Mouse (Mus musculus): ENCODE measurements around the gene Rtn1.

The Rtn1 gene

DNA sequence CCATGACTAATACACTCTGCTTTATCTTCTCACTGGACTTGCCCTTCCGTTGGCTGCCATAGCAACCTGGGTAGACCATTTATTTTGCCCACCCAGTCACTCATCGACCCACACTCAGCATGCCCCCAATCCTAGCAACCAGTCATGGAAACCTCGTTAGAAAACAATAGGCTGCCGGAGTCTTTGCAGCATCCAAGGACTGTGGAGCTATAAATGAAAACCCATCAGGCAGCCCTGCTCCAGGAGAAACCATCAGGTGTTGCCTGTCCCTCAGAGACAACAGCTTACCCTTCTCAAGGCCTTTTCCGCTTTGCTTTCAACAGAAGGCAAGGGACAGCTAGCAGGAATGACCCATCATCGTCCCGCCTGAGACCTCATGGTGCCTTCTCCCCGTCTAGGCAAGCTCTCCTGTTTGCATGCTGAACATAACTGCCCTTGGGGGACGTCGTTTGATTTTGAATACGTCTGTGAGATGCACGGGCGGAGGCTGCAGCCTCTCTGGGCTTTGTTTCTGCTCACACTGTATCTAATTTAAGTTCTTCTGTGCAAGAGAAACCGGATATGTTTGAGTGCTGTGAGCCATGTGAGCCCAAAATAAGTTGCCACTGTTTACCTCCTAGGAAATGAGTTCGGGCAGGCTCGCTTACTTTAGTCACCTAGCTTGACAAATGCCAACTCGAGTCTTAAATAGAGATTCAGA lies 34.8 kb downstream of the Rtn1 start:
- DNase-seq, result no peak

DNA sequence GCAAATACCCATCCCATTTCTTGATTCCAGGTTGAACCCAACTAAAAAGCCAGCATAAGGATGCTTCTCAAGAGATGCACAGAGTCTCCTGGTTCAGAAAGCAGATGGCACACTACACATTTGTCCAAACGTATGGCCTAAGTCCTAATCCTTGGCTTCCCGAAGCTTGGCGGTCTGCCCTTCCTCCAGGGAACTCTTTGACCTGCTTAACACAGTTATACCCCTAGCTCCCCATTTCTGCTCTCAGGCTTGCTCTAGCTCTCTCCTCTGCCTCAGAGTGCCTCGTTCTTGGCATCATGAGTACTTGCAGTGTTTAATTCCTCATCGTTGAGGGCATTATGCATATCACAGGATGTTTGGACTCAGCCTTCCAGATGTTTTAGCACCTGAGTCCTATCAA lies 38.8 kb downstream of the Rtn1 start:
- no peak for DNase-seq

DNA sequence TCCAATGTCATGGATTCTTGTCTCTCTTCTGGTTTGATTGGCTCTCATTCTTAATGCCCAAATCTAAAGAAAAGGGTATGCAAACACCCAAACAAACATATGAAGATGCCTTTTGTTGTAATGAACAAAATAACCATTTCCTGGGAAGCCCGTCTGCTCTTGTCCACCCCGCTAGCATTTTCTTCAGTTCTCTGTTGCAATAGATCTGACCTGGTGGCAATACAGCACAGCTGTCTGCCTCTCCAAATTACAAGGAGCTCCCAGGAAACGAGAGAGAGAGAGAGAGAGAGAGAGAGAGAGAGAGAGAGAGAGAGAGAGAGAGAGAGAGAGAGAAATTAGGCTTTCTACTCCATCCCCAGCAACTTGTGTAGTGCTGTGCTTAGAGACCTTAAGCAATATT lies 42.1 kb downstream of the Rtn1 start:
- no peak for DNase-seq

DNA sequence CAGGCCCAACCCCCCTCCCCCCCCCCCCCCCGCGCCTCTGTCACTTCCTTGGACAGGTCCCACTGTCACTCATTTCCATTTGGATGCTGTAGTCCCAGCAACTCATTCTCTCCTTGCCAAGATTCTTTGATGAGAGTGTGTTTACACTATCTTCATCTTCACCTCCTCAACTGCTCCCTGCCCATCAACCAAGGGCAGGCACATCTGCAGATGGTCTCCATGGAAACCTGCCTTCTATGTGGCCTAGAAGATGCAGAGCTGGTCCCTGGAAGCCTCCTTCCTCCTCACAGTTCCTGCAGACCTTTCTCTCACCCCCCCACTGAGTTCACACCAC lies 42.8 kb downstream of the Rtn1 start:
- DNase-seq, result no peak

DNA sequence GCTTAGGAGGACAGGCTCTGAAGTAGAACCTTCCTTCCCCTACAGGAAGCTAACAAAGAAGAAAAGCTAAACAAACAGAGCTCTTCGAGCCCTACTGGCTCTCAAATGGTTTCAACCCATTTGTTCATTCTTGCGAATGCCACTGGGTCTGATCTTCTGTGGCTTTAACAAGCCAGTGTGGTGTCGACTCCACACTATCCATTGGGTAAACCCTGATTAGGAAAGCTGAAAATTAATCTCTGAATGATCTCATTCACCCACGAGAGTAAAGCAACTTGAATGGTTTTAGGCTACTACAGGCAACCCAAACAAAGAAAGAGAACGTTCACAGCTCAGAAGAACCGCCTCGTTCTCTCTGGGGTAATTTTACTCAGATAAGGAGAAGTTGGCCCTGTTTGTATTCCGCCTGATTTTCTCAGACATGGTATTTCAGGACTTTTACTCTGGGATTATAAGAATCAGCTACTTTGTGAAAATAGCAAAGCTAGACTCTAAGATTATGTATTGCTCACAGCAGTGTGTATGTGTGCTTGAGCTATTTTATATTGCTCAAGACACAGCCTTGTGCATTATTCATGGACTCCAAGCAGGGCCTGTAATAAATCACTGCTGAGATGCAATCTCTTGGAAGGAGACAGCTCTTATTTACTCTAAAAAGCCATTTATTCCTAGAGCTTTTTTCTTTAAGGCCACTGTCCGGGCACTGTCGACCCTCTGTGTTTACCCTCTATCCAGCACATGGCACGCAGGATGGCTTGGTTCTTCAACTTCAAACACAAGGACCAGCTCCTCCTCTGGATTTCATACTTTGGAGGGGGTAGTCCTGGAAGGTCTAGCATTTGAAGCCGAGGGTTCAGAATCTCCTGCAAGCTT lies 43.4 kb downstream of the Rtn1 start:
- no peak for DNase-seq

DNA sequence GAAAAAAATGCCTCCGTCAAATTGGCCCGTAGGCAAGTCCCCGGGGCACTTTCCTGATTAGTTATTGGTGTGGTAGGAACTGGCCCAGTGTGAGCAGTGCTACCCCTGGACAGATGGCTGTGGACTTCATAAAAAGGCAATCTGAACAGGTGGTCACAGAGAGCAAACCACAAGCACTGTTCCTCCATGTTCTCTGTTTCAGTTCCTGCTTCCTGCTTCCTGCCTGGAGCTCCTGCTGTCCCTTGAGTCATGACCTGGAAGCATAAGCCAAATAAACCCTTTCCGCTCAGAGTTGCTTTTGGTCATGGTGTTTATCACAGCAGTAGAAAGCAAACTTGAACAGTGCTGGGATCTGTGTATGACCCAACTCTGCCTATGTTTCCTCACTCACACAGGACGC lies 44.3 kb downstream of the Rtn1 start:
- DNase-seq, result no peak

DNA sequence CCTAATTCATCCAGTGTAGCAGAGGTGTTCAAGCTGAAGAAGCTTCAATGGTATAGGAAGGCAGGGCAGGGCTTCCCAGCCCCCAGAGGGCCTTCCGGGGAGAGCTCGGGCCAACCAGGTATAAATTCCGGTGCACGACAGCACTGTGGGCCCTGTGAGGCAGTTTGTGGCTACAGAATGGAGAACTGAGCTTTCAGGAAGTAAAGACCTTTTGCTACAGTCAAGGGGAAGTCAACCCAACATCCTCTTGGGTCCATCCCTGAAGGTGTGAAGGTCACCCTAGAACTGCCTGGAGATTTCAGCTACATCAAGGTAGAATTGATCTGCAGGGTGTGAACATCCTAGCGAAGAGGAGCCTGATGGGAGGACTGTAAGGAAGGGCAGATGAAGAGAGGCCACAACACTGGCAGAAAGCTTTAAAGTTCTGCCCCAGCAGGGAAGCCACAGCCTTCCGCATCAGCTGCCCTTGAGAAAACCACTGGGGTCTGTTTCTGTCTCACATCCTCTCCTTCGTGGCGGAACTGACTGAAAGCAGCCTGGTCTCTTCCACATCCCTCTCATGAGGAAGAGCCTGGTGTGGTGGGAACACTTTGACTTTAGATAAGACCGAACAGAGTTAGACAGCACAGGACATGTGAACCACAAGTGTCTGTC lies 47.0 kb downstream of the Rtn1 start:
- peak; percentile 11 for DNase-seq

DNA sequence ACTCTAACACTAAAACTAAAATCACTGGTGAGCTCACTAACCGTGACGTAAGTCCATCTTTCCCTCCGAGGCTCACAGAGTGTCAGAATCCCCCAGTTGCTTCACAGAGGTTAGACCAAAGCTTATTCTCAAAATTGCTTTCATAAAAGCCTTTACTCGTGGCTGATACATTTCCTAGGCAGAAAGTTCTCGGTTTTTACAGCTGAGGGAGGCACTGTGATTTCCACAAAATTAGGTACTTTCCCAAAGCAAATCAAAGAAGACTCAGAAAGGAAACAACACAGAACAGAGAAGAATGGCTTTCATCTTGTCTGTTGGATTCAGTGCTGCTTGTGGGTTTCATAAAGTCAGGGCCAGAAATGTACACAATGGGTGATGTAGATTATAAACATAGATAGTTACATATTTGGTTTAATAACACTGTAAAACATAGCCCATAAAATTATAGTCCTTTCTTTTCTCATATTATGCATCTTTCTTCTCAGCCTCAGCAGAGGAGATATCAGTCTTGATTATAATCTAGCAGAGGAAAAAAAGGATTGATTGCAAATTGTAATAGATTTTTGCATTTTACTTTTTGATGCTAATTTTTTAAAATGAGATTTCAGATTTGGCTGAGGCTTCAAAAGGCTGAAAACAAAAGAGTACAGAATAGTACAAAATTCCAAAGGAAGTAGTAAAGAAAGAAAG lies 47.8 kb downstream of the Rtn1 start:
- no peak for DNase-seq

DNA sequence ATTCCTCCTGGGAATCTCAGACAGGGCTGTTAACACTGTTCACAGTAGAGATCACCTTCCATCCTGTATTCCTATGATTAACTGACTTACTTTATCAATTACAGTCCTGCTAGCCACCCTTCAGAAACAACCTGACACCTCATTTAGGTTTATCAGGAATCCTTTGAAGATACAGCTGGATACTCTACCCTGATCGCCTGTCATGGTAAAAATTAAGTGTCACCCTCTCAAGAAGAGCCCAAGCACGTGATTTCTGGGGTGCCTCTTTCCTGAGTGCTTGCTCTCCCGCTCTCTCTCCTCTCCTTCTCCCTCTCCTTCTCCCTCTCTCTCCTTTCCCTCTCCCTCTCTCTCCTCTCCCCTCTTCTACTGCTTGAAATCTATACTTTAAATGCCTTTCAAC lies 49.0 kb downstream of the Rtn1 start:
- DNase-seq, result no peak

DNA sequence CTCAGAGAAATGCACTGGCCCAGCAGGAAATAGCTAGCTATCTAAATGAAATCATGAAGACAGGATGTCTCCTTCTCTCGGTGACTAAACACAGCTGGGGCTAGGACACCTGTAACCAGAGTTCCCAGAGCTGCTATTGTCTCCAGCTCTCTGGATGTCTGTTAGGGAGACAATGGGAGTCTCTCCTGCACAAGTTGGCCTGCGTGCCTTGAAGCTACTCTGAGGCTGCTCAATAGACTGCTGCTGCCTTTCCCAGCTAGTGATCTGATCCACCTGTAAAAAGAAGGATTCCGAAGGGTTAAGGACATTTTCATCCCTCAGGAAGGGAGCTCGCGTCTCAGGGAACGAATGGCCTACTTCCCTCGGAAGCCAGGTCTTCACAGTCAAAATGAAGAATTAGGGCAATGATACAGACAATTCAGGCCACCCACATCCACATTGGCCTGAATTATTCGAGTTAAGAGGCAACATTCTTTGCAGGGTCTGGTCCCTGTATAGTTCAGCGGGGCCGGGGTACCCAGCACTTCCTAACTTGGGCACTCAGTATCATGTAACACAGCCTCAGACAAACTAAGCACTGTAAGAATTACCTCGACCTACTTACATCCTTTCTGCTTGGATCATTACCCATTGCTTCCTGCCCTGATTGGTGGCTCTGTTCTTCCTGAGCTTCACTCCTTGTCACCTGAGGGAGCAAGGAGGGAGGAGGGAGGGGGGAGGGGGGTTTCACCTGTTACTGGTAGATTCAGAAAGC lies 51.0 kb downstream of the Rtn1 start:
- DNase-seq, result no peak

DNA sequence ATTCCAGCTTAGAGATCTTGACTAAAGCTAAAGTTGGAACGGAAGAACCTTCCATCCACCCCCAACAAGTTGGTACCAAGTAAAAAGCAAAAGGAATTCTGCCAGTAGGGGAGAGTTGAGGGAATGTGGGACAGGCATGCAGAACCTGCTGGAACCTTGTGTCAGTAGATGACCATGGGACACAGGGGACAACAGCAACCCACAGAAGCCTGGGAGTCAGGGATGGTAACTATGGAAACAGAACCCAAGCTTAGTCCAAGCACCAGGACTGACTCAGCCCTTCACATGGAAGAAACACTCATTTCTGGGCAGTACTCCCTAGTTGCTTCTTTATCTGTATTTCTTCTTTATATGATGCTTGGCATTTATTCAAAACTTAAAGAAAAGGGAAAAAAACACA lies 54.6 kb downstream of the Rtn1 start:
- DNase-seq, result no peak

DNA sequence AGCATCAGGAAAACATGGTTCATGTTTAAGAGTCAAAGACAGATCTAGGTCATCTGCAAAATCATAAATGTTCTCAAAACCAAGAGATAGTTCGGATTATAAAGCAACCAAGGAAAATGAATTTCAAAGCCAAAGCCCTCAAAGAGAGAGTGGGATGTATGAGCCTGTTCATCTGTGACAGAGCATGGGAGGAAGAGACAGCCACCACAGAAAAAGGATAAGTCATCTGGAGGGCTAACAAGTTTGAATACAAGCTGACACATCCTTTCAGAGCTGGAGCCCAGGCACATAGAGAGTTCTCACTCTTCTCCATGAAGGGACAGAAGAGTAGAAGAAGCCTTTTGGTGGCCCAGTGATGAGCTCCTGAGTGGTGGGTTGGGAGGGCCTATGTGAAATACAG lies 55.3 kb downstream of the Rtn1 start:
- no peak for DNase-seq

DNA sequence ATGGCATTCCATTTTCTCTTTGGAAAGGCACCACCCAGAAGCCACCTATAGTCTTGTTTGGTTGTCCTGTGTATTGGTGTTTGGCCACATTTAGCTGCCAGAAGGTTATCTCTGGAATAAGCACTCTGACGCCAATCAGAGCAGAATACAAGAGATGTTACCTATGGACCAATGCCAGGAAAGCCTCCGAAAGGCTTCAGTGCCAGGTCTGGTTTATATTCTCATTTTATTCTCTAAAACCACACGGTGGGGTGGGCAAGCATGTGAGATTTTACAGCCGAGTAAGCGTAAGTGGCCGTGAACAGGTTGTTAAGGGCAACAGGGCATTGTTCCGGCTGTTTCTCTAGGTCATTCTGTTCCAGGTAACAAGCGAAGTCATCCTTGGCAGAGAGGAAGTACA lies 60.3 kb downstream of the Rtn1 start:
- no peak for DNase-seq

DNA sequence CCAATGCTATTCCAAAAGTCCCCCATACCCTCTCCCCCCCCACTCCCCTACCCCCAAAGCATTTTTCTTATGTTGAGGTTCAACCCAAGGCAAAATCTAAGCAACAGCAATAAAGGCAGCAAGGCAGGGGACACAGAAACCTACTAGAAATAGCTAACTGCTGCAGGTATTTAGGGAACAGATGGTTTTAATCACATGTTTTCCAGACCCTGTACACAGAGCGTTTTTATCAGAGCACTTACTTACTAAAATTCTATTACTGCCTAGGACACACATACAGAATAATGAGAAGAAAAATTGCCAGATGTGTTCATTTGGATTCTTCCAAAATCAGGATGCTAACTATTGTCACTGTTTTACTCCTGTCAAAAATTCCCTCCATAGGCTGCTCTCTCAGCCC lies 61.7 kb downstream of the Rtn1 start:
- no peak for DNase-seq

DNA sequence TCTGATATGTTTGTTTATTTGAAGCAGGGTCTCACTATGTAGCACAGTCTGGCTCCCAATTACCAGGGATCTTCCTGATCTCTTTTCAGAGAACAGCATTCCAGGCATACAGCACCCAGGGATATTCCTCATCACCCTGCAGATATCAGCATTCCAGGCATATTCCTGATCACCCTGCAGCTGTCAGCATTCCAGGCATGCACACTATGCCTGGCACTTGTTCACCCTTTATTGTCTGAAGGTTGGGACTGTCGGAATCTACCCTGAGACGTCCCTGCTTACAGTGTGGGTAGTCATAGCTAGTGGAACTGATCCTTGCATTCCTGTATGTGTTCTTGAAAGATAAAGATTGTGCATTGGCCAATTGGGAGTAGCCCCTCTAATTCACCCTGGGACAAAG lies 65.2 kb downstream of the Rtn1 start:
- DNase-seq, result no peak

DNA sequence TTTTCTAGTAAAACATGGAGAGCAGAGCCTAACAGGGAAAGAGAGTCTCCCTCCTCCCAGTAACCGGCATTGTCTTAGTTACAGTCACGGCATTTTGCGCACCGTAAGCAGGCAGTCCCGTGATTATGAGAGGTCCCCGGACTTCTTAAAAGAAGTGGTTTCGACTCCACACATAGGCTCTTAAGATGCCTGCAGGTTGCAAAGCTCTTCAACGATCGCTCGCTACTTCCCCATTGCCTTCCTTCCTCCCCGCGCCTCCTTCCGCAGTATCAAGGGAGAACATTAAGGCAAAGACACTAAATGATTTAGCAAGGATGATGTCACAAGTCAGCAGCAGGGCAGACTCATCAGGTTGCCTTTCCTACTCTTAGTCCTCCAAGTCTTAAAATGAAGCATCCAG lies 72.8 kb downstream of the Rtn1 start:
- DNase-seq, result no peak

DNA sequence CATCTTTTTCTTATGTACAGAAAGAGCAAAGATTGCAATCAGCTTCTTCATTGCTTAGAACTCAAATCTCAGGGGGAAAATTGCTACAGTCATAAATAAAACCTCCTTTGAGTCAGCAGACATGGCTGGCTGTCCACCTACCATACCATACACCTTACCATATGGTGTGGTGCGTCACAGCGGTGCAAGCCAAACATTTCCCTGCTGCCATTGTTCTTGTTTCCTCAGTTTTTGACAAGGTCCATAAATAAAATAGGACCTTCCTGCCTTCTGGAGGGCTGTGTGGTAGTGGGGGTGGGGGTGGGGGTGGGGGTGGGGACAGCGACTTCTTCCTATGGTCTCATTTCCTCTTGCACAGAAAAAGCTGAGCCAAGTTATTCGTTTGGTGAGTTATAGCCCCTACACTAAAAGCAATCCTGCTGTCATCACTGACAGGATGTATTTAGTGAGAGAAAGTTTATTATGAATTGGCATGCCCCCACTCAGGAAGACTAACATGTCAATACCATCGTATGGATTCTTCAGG lies 76.3 kb downstream of the Rtn1 start:
- no peak for DNase-seq

DNA sequence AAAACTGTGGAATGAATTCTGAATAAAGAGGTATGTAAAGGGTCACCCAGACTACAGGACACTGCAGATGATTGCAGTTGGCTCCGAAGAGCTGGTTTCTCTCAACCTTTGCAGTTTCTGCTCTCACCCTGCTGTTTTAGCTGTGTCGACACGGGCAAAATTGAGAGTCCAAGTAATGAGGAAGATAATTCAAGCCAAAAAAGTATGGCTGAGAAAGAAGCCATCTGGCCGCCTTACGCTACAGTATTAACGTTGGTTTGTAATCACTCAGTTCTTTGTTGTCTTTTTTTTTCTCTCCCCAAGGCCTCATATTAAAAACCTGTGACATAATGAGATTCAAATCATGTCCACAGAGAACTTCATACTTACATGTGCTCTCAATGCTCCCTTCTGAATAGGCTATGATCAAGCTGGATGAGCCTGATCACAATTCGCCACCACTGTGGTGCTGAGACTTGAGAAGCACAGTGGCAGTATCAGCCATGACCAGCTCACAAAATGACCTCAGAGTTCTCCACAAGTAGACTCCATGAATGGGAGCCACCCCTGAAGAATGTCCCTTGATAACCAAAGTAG lies 76.9 kb downstream of the Rtn1 start:
- no peak for DNase-seq

DNA sequence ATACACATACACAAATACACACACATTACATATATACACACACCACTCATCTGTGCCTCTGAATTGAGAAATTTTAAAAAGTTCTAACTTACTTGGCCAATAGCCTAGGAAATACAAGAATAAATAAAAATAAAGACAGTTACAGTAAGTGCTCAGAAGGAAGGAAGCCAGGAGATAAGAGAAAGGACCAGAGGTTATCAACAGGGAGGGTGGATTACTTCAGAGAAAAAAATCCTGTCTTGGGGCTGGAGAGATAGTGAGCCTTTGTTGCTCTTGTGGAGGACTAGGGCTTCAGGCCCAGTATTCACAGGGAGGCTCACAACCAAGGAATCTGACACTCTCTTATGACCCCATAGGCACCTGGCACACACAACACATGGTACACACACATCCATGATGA lies 82.8 kb downstream of the Rtn1 start:
- no peak for DNase-seq

DNA sequence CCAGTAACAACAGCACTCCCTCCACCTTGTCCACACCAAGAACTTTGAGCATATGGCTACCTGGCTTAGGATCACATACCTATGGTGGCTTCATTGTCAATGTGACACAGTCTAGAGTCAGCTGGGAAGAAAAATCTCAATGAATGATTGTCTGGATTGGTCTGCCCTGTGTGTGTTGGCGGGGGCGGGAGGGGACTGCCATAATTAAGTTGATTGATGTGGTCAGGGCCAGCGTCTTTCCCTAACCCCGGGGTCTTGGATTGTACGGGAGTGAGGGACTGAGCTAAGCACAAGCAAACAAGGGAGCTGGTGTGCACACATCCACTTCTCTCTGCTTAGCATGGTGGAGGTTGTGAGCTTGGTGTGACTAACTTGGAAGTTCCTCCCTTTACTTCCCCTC lies 83.8 kb downstream of the Rtn1 start:
- no peak for DNase-seq

DNA sequence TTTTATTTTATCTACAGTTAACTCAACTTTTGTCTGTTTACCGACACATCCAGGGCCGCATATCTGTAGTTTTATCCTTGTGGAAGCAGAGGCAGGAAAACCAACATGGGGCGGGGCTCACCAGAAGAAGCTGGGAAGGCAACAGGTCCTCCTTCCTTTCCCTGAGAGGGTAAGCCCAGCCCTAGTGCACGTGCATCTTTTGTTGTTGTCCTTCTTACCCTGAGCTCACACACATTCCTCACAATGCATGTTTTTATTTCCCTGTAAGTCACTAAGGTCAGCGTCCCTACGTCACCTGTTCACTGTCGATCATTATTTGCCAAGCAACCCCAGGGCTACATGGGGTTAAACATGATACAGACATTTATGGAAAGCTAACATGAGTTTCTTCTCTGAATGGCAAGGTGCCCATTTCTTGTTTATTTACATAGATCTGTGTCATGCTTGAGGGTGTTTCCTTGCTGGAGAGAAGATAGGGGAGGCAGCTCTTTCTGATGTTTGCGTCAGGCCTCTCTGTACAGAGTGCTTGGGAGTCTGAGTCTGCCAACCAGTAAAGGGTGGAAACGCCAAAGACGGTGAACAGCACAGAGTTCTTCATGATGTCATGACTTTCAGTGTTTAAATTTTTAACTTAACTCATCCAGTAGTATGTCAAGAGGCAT lies 84.5 kb downstream of the Rtn1 start:
- DNase-seq, result no peak

DNA sequence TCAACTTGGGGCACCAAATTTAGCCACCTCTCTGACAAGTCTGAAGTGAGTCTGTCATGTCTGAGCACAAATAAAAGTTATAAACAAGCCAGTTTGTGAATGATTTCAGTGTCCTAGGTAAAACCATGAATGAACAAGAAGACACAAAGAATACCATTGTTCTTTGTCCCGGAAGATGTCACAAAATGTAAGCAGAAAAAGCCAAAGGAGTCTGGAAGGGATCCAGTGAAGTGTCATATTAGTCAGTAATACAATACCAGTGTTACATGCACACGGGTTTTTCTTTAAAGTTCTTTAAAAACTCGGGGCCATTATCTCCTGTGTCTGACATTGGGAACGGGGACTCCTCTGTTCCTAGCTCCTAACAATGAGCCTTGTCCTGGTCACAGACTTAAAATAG lies 85.1 kb downstream of the Rtn1 start:
- no peak for DNase-seq

Measured in thymus, postnatal 25 days (tissue).